Mouse (Mus musculus): ENCODE data around the gene Rpl9. TPM values are rescaled to one million over a fixed set of nuclear protein-coding genes. Genes with fewer than 3 reads are reported as not detected.
A peak's percentile ranks its signal among the peaks of the same experiment; 100 is the strongest.

Gene Rpl9
- 765 and 780 TPM in 2 replicates for polyA plus RNA-seq (2012; rRNA removed)

DNA sequence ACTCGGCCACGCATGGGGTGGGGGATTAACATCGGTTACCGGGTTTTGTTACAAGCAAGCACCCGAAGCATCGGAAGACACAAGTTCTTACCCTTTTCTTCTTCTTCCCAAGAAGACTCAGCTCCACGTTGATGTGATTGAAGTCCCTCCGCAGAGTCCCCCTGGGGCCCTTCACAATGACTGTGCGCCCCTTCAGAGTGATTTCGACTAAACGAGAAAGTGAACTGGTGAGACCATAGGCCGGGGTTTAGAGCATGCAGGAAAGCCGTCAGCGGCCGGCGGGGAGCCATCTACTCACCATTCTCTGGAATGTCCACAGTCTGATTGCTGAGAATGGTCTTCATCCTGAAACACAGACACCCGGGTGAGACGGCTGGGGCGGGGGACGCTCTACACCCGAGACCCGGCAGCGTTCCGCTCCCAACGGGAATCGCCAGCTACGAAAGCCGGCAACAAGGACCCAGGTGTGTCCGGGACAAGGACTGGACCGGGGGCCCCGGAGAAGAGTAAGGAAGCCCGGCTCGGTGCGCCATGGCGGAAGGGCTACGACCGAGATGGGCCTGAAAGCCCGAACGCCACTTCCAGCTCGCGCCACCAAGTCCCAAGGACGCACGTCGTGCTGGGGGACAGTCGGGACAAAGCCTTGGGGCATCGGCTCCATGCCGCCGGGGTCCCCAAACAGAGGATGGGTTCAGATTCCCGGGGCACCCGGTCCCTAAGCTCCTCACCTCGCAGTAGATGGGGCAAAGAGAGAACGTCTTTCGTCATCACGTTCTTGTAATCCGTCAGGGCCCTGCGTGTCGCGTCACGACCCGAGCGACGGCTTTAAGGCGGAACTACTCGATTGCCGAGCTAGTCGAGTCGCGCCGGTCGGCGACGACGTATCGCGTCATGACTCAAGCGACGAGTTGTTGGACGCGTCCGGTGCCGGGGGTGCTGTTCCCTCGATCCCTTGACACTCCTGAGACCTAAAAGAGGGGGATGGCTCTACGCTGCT lies at the start of gene Rpl9, which contains the start of gene Lias:
Gene Rpl9, minus strand, starts transcription at position 797 of the 997 bp plus-strand sequence.
Gene Lias, plus strand, starts transcription at position 850 of the 997 bp plus-strand sequence.
- peak; percentile 99 for DNase-seq (ENCODE audit: low read depth)
- peak; percentile 60; the same call in 1 of the 2 replicates for TF ChIP-seq POLR2A (IDR thresholded peaks at IDR 0.05; ENCODE audit: borderline replicate concordance, extremely low read depth, insufficient read depth, insufficient read length, poor library complexity, severe bottlenecking)
- TF ChIP-seq CTCF (IDR thresholded peaks at IDR 0.05; ENCODE audit: borderline replicate concordance, extremely low read depth, insufficient read depth, insufficient read length), result no peak

DNA sequence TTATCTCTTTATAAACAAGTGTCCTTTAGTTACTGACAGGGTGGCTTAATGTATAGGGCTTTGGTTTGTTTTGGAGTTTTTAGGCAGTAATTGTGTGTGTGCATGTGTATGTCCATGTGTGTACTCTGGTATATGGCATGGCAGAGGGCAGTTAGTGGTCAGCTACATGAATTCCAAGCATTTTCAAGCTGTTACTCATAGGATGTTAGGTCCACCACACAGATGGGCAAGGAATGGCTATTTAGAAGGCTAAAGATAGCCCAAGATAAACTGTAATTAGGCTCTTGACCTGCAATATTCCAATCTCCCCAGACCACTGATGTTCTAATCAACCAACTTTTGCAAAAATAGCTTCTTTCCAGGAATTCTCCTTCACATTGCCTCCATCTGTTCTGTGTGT lies 46.8 kb upstream of the Rpl9 start:
- TF ChIP-seq POLR2A (IDR thresholded peaks at IDR 0.05; ENCODE audit: borderline replicate concordance, extremely low read depth, insufficient read depth, insufficient read length, poor library complexity, severe bottlenecking) (no peak), CTCF (IDR thresholded peaks at IDR 0.05; ENCODE audit: borderline replicate concordance, extremely low read depth, insufficient read depth, insufficient read length) (no peak)
- DNase-seq (ENCODE audit: low read depth), result no peak

DNA sequence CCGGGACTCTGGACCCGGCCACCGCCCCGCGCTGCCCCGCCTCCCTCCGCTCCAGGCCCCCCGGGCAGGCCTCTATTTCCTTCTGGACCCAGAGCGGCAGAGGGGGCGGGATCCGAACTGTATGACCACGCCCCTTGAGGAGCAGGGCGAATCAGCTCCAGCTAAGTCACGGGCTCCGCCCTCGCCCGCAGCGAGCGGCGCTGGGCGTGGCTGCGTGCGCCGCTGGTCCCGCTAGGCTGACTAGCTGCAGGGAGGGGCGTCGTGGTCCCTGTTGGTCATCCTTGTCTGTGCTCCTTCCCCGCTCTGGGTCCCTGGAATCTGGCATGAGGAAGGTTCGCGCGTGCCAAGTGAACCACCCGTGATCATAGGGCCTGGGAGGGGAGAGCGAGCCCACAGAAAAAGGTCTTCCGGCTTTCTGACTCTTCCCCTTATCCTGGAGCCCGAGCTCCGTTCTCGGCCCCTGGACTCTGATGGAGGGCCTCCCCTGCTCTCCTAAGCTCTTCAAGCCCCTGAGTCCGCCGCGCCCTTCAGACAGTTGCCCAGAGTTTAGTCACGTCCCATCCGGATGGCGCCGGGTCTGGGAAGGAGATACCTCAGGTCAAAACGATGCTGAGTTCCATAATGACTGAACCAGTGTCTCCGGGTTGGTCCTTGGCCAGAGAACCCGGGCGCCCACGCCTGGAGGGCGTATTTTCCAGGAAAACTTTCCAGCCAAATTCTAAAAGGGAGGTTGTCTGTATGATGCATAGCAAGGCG lies 44.7 kb upstream of the Rpl9 start, which contains the start of gene Ugdh:
Gene Ugdh, minus strand, starts transcription at position 144 of the 756 bp plus-strand sequence.
- peak; percentile 99 for DNase-seq (ENCODE audit: low read depth)
- TF ChIP-seq CTCF (IDR thresholded peaks at IDR 0.05; ENCODE audit: borderline replicate concordance, extremely low read depth, insufficient read depth, insufficient read length) (no peak), POLR2A (IDR thresholded peaks at IDR 0.05; ENCODE audit: borderline replicate concordance, extremely low read depth, insufficient read depth, insufficient read length, poor library complexity, severe bottlenecking) (peak; percentile 88)

DNA sequence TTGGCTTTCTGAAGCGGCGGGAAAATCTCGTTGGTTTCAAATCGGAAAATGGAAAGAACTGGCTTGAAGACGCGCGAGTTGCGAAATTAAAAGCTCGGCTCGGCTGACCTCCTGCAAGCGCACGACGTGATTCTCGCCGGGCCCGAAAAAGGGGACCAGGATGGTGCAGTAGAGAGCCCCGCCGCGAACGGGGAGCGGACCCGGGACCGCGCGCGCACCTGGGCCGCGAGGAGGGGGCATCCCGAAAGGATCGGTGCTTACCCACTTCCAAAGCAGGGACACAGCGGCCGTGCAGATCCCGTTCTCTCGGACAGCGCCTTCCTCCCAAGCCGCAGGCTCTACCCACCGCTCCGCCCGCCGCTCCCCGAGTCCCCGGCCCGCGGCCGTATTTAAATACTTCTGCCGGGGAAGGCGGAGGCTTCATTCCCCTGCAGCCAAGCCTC lies 44.1 kb upstream of the Rpl9 start:
- no peak for DNase-seq (ENCODE audit: low read depth)
- TF ChIP-seq POLR2A (IDR thresholded peaks at IDR 0.05; ENCODE audit: borderline replicate concordance, extremely low read depth, insufficient read depth, insufficient read length, poor library complexity, severe bottlenecking) (no peak), CTCF (IDR thresholded peaks at IDR 0.05; ENCODE audit: borderline replicate concordance, extremely low read depth, insufficient read depth, insufficient read length) (no peak)

DNA sequence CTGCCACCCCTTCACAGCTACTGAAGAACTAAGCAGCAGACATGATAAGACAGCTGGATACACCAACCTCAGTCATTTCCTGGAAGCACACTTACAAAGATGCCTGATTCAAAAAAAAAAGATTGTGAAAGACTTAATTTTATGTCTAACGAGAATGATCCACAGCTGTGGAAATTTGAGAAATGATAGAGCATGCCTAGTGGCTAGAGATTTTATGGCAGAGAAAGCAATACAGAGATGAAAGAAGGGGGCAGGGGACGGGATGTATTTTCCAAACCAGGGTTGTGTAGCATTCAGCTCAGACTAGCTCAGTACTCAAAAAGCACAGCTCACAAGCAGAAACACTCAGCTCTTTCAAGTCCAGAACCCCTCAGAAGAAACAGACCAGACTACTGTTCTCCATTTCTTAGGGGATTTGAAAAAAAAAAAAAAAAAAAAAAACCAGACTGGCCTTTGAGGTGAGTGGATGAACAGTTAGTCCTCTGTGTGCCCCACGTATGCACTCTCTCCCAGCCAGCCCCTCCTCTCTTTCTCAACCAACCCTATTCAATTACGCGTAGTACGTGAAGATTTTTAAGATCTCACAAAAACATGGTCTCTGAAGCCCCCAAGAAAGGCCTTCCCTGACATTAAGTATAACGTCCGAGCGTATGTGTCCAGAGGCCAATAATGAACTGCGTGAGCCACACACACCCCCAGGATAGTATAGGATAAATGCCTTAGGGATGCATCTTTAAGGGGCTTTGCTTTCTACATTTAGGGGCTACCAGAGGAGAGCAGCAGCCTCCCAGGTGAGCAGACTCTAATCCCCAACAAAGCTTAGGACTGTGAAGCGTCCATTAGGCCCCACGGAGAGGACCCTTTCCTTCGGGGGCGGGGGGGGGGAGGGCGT lies 43.5 kb upstream of the Rpl9 start:
- TF ChIP-seq POLR2A (IDR thresholded peaks at IDR 0.05; ENCODE audit: borderline replicate concordance, extremely low read depth, insufficient read depth, insufficient read length, poor library complexity, severe bottlenecking), result no peak
- TF ChIP-seq CTCF (IDR thresholded peaks at IDR 0.05; ENCODE audit: borderline replicate concordance, extremely low read depth, insufficient read depth, insufficient read length), result no peak
- DNase-seq (ENCODE audit: low read depth), result peak; percentile 62

DNA sequence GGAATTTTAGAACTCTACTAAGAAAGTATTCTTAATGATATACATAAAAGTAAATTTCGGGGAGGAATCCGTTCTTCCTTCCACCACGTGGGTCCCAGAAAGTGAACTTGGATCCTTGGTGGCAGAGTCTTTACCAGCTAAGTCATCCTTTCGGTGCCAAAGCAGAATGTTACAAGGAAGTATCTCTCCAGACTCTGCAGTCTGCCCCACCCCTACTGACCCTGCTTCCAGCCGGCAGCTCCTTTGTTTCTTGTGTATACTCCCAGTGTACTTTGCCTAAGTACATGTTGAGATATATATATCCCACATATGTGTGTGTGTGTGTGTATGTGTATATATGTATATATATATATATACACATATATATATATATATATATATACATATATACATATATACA lies 38.2 kb upstream of the Rpl9 start:
- TF ChIP-seq CTCF (IDR thresholded peaks at IDR 0.05; ENCODE audit: borderline replicate concordance, extremely low read depth, insufficient read depth, insufficient read length), result no peak
- no peak for TF ChIP-seq POLR2A (IDR thresholded peaks at IDR 0.05; ENCODE audit: borderline replicate concordance, extremely low read depth, insufficient read depth, insufficient read length, poor library complexity, severe bottlenecking)
- no peak for DNase-seq (ENCODE audit: low read depth)

DNA sequence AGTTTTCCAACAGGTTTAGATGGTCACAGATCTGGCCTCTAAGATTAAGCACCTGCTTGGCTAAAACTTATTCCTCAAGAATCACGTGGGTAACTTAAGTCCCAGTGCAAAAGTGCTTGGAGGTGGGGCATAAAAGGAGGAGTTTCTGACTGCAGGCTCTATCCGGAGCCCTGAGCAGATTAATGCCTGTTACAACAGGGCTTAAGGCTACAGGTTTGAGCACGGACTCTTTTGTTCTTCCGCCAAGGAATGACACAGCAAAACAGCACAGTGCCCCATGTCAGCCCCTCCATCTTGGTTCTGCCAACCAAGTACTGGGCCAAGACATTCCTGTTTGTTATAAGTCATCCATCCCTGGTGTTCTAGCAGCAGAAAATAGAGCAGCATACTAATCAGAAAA lies 37.1 kb upstream of the Rpl9 start:
- no peak for DNase-seq (ENCODE audit: low read depth)
- no peak for TF ChIP-seq POLR2A (IDR thresholded peaks at IDR 0.05; ENCODE audit: borderline replicate concordance, extremely low read depth, insufficient read depth, insufficient read length, poor library complexity, severe bottlenecking)
- TF ChIP-seq CTCF (IDR thresholded peaks at IDR 0.05; ENCODE audit: borderline replicate concordance, extremely low read depth, insufficient read depth, insufficient read length), result no peak

DNA sequence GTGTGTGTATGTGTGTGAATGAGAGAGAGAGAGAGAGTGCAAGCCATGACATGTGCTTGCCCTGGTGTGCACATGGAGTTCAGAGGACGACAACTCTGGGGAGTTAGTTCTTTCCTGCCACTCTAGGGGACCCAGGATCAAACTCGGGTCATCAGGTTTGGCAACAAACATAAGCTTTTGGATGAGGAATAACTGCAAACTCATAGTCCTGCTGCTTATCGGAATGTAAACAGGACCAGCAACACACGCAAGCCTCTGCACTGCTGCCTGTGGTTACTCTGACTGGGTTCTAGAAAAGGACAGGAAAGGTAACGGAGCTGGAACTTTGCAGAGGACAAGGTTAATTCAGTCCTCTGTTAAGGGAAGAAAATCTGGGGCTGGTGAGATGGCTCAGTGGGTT lies 34.0 kb upstream of the Rpl9 start:
- DNase-seq (ENCODE audit: low read depth), result no peak
- TF ChIP-seq CTCF (IDR thresholded peaks at IDR 0.05; ENCODE audit: borderline replicate concordance, extremely low read depth, insufficient read depth, insufficient read length) (no peak), POLR2A (IDR thresholded peaks at IDR 0.05; ENCODE audit: borderline replicate concordance, extremely low read depth, insufficient read depth, insufficient read length, poor library complexity, severe bottlenecking) (no peak)

DNA sequence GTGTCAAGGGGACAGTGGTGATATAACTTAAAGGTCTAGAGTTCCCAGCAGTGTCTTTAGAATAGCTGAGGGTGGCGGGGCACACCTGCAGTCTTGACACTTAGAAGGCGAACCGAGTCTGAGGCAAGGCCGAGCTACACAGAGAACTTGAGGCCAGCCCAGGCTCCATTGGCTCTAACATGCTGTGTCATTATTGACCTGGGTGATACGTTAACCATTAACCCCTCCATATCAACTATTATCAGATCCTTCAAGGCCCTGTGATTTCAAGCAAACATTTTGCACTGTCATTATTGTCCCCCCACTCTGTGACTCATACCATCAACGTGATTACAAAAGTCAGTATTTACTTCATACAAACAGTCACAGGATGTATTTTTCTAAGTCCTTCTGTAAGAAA lies 33.0 kb upstream of the Rpl9 start:
- no peak for TF ChIP-seq POLR2A (IDR thresholded peaks at IDR 0.05; ENCODE audit: borderline replicate concordance, extremely low read depth, insufficient read depth, insufficient read length, poor library complexity, severe bottlenecking)
- DNase-seq (ENCODE audit: low read depth), result no peak

DNA sequence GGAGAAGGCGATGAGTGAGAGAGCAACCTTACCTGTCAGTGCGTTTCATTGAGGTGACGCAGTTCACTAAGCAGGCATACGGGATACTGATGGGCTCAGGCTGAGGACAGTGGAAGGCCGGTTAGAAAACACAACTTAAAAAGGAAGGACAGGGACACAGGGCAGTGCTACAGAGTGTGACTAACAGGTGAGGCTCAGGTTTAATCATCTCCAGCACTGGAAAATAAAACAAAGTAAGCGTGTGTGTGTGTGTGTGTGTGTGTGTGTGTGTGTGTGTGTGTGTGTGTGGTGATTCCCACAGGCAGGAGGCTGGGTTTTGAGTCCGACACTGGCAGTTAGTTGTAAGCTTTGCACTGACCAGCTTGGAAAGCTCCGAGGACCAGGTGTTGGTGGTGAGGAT lies 31.6 kb upstream of the Rpl9 start:
- no peak for TF ChIP-seq POLR2A (IDR thresholded peaks at IDR 0.05; ENCODE audit: borderline replicate concordance, extremely low read depth, insufficient read depth, insufficient read length, poor library complexity, severe bottlenecking)
- TF ChIP-seq CTCF (IDR thresholded peaks at IDR 0.05; ENCODE audit: borderline replicate concordance, extremely low read depth, insufficient read depth, insufficient read length), result no peak
- no peak for DNase-seq (ENCODE audit: low read depth)

All from brain, embryonic 14.5 days (tissue).